Mouse (Mus musculus): ENCODE results near the gene Ttc7b.

- TF ChIP-seq CTCF (IDR thresholded peaks at IDR 0.05; ENCODE audit: borderline replicate concordance, insufficient read depth, low read depth, low read length) (no peak), POLR2A (IDR thresholded peaks at IDR 0.05; ENCODE audit: borderline replicate concordance, insufficient read depth, low read length) (no peak)
Measured at GRCm38 (mm10) chr12:100498006-100498405, 22.6 kb downstream of the Ttc7b start.

All from cerebellum, adult 2 months (tissue).